Comparison of ENCODE assay signal across 12 mouse cellular contexts in genomic region chr4:137212106-137212505, GRCm38 (mm10).
A peak's percentile ranks its signal among the peaks of the same experiment; 100 is the strongest.
DNase-seq lines count a peak whose midpoint lies in the region.
"Had no signal": no experiment of that assay in that cellular context is flagged by ENCODE, and none has a peak within 500 bp of the region (broad histone marks: within the 10 kb centered on the region; RNA-seq: fewer than 3 reads in every experiment).

No protein-coding gene starts in this region.

- H3K9me3 ChIP-seq in heart, embryonic 10.5 days, result no peaks in the 10 kb centered on the region

- no peaks in the 10 kb centered on the region for H3K36me3 ChIP-seq in heart, embryonic 10.5 days

- intact Hi-C loops in heart, postnatal 36 days (cut with DNase I), result no loop called here

- peak overlapping the region; percentile 31 for H3K4me3 ChIP-seq in heart, embryonic 10.5 days

- WGBS in heart, embryonic 10.5 days, result 29% methylated on average over 14 of the region's 14 CpGs

- H3K27me3 ChIP-seq in heart, embryonic 10.5 days (ENCODE audit: insufficient read depth, poor library complexity, severe bottlenecking), result peaks cover 12% of the 10 kb centered on the region; the same call in 1 of the 2 replicates

- peak overlapping the region; percentile 39; the same call in 1 of the 2 replicates for H3K27ac ChIP-seq in heart, embryonic 10.5 days

- peak; percentile 81 for DNase-seq in heart, embryonic 10.5 days (ENCODE audit: low spot score)
- no peak for DNase-seq in heart, postnatal 36 days
- peak; percentile 15 to 24 for DNase-seq in lung, adult 18-20 months
- no peak for DNase-seq in lung, postnatal 25 days (ENCODE audit: low spot score)
- DNase-seq in R1 (ENCODE audit: low read depth, low spot score), result peak; percentile 11
- peak; percentile 59 for DNase-seq in lung, postnatal 10 days
- no peak for DNase-seq in c-Kit-positive CD71-positive TER-119-positive erythroid progenitor cells, embryonic 14.5 days (ENCODE audit: low spot score)
- DNase-seq in layer of hippocampus, postnatal 25 days (ENCODE audit: extremely low spot score in 1 of 2, low spot score in 1 of 2), result no peak
- DNase-seq: adrenal gland, postnatal 36 days; cerebellum, postnatal 10 days; gastrocnemius, postnatal 14 days; retina, postnatal 1 day had no signal

- peaks cover 50% of the 10 kb centered on the region for H3K4me1 ChIP-seq in heart, embryonic 10.5 days

Comparison
In these comparisons a context has a peak if more than half of its experiments do, and no peak if none do; other contexts are left out.
1. DNase-seq: peak in heart, embryonic 10.5 days (single experiment), lung, adult 18-20 months (2 of 2), R1 (single experiment) and lung, postnatal 10 days (single experiment); none in heart, postnatal 36 days (0 of 2), lung, postnatal 25 days (single experiment), c-Kit-positive CD71-positive TER-119-positive erythroid progenitor cells, embryonic 14.5 days (single experiment) and layer of hippocampus, postnatal 25 days (0 of 2).